Mouse (Mus musculus): ENCODE results near the gene Alg14.

Gene Alg14

GRCm38 (mm10) chr3:121330244-121330646 is 38.7 kb downstream of the Alg14 start:
- peak in 1 of 2 experiments; percentile 36 for DNase-seq (ENCODE audit: inconsistent age in 2 of 2, low spot score in 1 of 2)

- DNase-seq (ENCODE audit: inconsistent age in 2 of 2, low spot score in 1 of 2), result no peak
Measured at GRCm38 (mm10) chr3:121336234-121336890, 44.8 kb downstream of the Alg14 start.

GRCm38 (mm10) chr3:121338687-121339086 is 47.1 kb downstream of the Alg14 start:
- DNase-seq (ENCODE audit: inconsistent age in 2 of 2, low spot score in 1 of 2), result no peak

- DNase-seq (ENCODE audit: inconsistent age in 2 of 2, low spot score in 1 of 2), result peak; percentile 69 to 90
Measured at GRCm38 (mm10) chr3:121340321-121340761, 48.8 kb downstream of the Alg14 start.

- DNase-seq (ENCODE audit: inconsistent age in 2 of 2, low spot score in 1 of 2), result no peak
Measured at GRCm38 (mm10) chr3:121343224-121343623, 51.7 kb downstream of the Alg14 start.

DNA sequence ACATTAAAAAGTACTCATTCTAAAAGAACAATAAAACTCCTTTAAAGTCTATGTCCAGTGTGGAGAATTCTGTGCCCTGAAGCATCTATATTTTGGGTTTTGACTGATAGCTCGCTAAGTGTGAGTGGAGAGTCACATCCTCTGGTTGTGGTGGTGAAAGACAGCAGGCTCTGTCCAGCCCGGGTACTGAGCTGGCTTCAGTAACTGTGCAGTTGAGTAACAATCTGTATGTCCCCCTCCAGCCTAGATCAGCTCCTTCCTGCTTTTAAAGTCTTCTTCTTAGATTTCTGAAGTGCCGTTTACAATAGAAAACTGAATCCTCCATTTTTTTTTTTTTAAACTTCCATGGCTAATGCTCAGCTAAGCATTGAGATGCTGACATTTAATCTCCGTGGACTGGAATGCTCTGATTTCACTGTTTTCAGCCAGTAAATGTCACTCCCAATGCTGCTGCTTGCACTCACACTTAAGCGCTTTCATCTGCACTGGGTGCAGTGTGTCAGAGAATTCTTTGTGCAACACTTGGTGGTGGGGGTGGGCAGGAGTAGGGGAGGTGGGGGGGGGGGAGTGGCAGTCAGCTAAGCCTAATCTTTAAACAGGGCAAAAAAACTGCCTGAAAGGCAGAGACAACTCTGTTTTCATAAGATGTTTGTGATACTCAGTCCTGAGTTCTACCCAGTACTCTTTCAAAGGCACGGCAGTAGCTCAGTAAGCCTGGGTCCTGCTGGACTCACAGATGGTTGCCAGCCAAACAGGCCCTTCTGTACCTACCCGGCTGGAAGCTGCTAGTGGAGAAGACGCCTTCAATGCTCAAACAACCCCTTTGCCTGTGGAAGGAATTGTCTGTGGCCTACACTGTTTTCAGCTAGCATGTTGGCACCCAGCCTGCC is 52.7 kb downstream of the Alg14 start:
- no peak for DNase-seq (ENCODE audit: inconsistent age in 2 of 2, low spot score in 1 of 2)

DNA sequence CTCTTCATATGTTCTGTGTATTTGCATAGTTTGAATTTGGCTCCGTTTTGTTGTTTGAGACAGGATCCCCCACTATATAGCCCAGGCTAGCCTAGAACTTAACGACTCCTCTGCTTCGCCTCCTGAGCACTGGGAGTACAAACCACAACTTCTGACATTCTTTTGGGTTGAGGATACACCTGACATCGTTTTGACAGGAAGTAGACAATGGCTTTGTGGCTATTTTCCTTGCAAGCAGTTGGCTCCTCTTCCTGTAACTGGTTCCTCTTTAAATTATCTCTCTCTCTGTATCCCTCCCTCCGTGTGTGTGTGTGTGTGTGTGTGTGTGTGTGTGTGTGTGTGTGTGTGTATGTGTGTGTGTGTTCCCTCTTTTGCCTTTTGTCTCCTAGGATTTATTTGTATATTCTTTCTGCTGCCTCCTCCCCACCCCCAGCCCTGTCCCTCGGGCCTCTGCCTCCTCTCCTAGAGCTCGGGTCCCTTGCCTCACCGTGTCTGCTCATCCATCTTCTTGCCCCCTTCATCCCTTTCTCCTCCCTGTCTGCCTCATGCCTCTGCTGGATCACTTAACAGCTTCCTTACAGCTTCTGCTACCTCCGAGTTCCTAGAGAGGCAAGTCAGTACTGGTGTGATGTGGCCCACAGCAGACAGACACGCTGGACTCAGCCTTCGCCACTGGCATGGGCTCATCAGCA is 53.5 kb downstream of the Alg14 start:
- DNase-seq (ENCODE audit: inconsistent age in 2 of 2, low spot score in 1 of 2), result no peak

DNA sequence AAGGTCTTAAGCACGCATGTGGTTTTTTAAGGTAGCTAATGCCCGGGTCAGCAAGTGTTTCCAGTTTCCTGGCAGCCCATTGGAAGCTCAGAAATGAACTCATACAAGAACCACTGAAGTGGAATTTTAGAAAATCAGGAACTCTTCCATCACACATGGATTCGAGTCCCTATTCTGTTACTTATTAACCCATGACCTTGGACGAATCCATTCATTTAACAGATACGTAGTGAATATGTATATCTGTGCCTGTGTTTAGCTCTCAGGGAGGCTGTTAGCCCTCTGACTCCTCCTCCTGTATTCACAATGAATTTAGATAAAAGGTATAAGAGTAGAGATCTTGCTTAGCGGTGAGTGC is 54.0 kb downstream of the Alg14 start:
- DNase-seq (ENCODE audit: inconsistent age in 2 of 2, low spot score in 1 of 2), result no peak

DNA sequence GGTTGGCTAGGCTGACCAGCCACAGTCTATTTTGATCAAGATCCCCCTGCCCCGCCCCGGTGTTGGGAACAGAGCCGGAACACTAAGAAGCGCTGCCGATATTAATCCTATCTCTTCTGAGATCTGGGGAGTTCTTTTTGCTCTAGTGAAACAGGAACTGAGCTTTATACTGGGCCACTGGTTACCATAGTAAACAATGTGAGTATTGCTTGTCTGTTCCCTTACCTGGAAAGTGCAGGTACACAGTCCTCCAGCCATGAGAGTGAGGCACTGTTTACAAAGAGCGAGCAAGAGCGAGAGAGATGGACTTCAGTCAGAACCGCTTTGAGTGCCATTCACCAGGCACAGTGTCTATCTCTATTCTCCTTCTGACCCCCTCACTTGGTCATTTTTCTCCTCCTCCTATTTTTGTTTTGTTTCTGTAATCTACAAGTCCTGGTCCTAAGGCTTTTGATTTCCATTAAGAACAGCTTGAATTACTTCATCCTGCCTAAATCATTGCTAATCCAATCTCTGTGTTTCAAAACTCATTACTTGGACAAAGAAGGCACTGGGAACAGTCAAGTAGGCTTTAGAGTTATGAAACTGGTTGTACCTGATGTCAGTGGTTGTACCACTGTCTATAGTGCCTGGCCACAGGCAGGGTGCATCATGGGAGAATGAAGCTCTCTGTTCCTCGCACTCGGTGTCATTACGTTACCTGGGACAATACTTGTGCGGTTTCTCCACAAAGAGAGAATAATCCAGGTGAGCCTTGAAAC is 55.1 kb downstream of the Alg14 start:
- DNase-seq (ENCODE audit: inconsistent age in 2 of 2, low spot score in 1 of 2), result no peak

GRCm38 (mm10) chr3:121348792-121349191 is 57.2 kb downstream of the Alg14 start:
- DNase-seq (ENCODE audit: inconsistent age in 2 of 2, low spot score in 1 of 2), result no peak

GRCm38 (mm10) chr3:121349334-121350169 is 58.0 kb downstream of the Alg14 start:
- DNase-seq (ENCODE audit: inconsistent age in 2 of 2, low spot score in 1 of 2), result no peak

DNA sequence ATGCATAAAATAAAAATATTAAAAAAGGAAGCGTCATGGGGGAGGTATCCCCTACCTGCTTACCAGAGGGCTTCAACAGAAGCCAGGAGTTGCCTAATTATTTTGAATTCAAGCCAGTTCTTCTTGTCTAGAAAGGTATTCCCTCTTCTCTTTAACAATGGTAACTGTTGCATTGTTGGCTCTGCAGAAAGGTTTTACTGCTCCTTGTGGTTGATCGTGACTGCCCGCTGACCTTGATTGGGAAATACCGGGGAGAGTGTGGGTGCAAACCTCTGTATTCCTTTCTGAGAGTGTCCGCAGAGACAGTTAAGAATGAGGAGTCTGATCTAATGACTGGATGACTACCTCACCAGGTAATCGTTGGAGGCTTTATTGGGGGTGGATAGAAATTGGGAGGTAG is 59.7 kb downstream of the Alg14 start:
- DNase-seq (ENCODE audit: inconsistent age in 2 of 2, low spot score in 1 of 2), result peak in 1 of 2 experiments; percentile 66

GRCm38 (mm10) chr3:121354281-121354680 is 62.7 kb downstream of the Alg14 start:
- DNase-seq (ENCODE audit: inconsistent age in 2 of 2, low spot score in 1 of 2), result no peak

GRCm38 (mm10) chr3:121354861-121355470 is 63.4 kb downstream of the Alg14 start:
- DNase-seq (ENCODE audit: inconsistent age in 2 of 2, low spot score in 1 of 2), result peak; percentile 61 to 78

GRCm38 (mm10) chr3:121355569-121355968 is 64.0 kb downstream of the Alg14 start:
- no peak for DNase-seq (ENCODE audit: inconsistent age in 2 of 2, low spot score in 1 of 2)

DNA sequence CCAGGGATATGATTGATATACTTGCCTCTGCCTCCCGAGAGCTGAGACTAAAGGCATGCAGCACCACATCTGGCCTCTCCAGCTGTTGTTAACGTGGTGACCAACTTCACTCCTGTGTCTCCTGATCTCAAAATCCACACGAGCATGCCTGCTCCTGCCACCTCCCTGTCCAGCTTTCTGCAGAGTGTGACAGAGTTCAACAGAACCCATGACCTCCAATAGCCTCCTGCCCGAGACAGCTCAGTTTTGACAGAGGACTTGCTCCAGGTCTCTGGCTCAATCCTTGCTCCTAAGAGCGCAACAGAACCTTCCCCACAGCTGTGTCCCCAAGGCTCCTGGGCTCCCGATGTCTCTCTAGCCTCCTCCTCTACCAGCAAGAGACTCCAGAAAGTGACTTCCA is 64.5 kb downstream of the Alg14 start:
- DNase-seq (ENCODE audit: inconsistent age in 2 of 2, low spot score in 1 of 2), result no peak

DNA sequence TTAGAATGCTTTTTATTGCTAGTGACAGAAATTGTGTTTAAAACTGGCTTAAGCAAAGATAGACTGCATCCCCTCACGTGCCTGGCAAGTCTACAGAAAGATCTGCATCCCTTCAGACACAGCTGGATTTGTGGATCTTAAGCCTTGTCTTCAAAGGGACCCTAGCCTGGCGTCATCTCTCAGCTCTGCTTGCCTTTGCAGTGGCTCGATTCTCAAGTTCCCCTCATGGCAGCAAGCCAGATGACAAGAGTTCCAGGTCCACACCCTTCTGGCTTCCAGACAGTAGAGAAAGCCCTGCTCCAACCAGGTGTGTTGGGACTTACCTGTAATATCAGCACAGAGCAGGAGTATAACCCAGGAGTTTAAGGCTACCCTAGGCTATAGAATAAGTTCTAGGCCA is 65.5 kb downstream of the Alg14 start:
- DNase-seq (ENCODE audit: inconsistent age in 2 of 2, low spot score in 1 of 2), result no peak

DNA sequence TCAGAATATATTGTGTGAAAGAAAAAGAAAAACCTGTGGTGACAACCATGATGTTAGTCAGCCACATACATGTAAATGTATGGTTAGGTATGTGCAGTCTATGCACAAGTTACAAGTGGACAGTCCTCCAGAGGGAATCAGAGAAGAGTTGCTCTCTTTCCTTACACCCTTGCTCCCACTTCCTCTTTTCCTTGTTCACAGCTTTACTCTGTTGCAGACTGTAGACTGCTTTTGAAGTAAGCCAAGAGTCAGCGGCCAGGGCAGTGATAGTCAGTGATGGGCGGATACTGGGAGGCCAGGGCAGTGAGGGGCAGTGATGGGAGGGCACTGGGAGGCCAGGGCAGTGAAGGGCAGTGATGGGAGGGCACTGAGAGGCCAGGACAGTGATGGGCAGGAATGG is 66.7 kb downstream of the Alg14 start:
- DNase-seq (ENCODE audit: inconsistent age in 2 of 2, low spot score in 1 of 2), result no peak

DNA sequence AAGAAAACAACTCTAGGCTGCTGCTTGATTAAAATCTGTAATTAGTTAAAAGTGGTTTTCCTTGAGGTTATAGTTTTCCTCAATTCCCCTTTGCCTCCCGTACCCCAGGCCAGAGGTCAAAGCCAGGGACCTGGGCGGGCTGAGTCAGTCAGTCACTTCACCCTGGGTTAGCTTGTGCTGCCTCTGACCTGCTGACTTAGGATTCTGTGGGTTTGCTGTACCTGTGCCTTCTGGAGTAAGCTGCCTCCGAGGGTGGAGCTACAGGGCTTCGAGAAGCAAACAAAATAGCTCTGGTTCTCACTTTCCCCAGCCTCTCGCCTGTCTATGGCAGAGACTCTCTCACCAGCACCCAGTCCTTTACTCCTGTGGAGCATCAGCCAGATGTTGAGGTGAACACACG is 67.3 kb downstream of the Alg14 start:
- DNase-seq (ENCODE audit: inconsistent age in 2 of 2, low spot score in 1 of 2), result no peak

DNA sequence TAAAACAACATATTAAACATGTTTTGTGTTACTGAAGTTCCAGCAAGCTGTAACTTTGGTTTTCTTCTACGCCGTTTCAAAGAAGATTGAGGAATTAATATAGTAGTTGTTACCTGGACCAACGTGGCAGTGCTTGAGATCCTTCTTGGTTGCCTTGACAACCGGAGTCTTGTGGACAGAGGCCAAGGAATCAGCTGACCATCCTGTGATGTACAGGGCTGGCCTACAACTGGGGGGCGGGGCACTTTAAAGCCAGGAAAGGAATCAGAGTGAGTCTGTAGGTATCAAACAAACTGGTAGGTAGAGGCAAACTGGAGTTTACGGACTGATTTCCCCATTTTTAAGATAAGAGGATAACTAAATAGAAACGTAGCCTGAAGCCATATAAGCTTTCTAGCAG is 67.7 kb downstream of the Alg14 start:
- DNase-seq (ENCODE audit: inconsistent age in 2 of 2, low spot score in 1 of 2), result no peak
